Mouse (Mus musculus) cerebellum, adult 2 months (tissue): ENCODE data around the gene Chchd4.

Experiments used
- CTCF ChIP-seq: fragments of 200-500 bp; IDR thresholded peaks from 2 replicates; pipeline ENCODE4 v1.5.1; 2011; ENCODE audit warnings: low read depth, mild to moderate bottlenecking, control low read depth, low read length, moderate library complexity, borderline replicate concordance; ENCODE audit not compliant: insufficient read depth
- POLR2A ChIP-seq: fragments of 200-500 bp; IDR thresholded peaks from 2 replicates; pipeline ENCODE4 v1.6.1; 2011; ENCODE audit warnings: low read length, control low read depth, borderline replicate concordance; ENCODE audit not compliant: insufficient read depth

GRCm38 (mm10) chr6:91454546-91454945 is 18.8 kb downstream of the Chchd4 start:
- TF ChIP-seq CTCF (no peak), POLR2A (no peak)
